Mouse (Mus musculus): Measurements from ENCODE around the gene C3. TPM values are rescaled to one million over a fixed set of nuclear protein-coding genes. Genes with fewer than 3 reads are reported as not detected.

C3 gene
- total RNA-seq, 1 experiment = 0.22 TPM

DNA sequence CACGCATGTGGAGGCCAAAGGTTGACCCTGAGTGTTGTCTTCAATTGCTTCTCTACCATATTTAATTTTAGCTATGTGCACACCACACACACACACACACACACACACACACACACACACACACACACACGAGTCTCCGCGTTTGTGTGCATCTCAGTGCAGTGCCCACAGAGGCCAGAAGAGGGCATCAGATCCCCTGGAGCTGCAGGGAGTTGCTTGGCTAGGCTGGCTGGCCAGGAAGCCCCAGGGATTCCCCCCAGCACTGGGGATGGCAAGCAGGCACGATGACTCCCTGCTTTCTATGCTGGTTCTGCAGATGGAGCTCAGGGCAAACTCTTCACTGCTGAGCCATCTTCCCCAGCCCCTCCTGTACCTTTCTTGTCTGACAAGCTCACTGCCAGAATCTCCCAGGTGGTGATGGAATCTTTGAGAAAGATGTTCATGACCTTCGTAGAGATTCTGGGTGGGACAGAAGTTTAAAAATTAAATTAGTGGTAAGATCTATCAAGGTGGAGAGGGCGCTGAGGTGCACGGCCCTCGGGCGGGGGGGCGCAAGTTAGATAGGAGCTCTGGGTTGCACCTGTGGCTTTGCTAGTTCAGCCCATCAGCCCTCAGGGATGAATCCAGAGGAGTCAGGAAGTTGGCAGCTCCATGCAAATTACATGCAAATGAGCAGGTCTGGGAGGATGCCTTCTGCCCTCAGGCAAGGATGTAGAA is 8.6 kb downstream of the C3 start:
- no peak overlapping the region for H3K27ac ChIP-seq (ENCODE audit: insufficient read depth, low read depth, low read length, poor library complexity, severe bottlenecking)
- H3K9me3 ChIP-seq (ENCODE audit: control insufficient read depth, insufficient read depth, low read depth, low read length) = no peaks in the 10 kb centered on the region
- peaks cover 0 to 2% of the 10 kb centered on the region in 2 experiments; a peak in 1 of 4 replicates for H3K4me1 ChIP-seq (ENCODE audit: control insufficient read depth in 2 of 2, insufficient read depth in 2 of 2, low read length in 2 of 2, poor library complexity in 1 of 2)
- H3K4me3 ChIP-seq (ENCODE audit: insufficient read depth in 1 of 2, low read depth in 1 of 2, low read length in 2 of 2, poor library complexity in 1 of 2, severe bottlenecking in 1 of 2) = no peak overlapping the region
- TF ChIP-seq CHD2 (IDR thresholded peaks at IDR 0.05; ENCODE audit: low read depth, low read length) = no peak
- TF ChIP-seq ZNF384 (IDR thresholded peaks at IDR 0.05; ENCODE audit: low read depth, low read length) = no peak
- no peak for TF ChIP-seq HCFC1 (IDR thresholded peaks at IDR 0.05; ENCODE audit: borderline replicate concordance, insufficient read depth, low read length)
- no peak for TF ChIP-seq MAFK (IDR thresholded peaks at IDR 0.05; ENCODE audit: insufficient read depth, low read depth, low read length)
- TF ChIP-seq ZC3H11A (IDR thresholded peaks at IDR 0.05; ENCODE audit: borderline replicate concordance, low read depth, low read length) = 0 out of 2 replicates have a peak, but pooled peaks have one; percentile 4
- H3K36me3 ChIP-seq (ENCODE audit: control insufficient read depth, insufficient read depth, low read length, poor library complexity, severe bottlenecking) = no peaks in the 10 kb centered on the region
- peak; percentile 33 for DNase-seq (ENCODE audit: low read depth, low spot score)
- no peak overlapping the region for H3K9ac ChIP-seq (ENCODE audit: insufficient read depth, low read depth, low read length, poor library complexity, severe bottlenecking)
- in situ Hi-C loops (cut with MboI; ENCODE audit: low sequenced_read_pairs in 2 of 2, unreplicated experiment in 2 of 2) = loop anchor here in 1 of 2 experiments (10.0 kb wide), 1 partner anchor 115 kb away; no protein-coding TSS in a partner anchor

DNA sequence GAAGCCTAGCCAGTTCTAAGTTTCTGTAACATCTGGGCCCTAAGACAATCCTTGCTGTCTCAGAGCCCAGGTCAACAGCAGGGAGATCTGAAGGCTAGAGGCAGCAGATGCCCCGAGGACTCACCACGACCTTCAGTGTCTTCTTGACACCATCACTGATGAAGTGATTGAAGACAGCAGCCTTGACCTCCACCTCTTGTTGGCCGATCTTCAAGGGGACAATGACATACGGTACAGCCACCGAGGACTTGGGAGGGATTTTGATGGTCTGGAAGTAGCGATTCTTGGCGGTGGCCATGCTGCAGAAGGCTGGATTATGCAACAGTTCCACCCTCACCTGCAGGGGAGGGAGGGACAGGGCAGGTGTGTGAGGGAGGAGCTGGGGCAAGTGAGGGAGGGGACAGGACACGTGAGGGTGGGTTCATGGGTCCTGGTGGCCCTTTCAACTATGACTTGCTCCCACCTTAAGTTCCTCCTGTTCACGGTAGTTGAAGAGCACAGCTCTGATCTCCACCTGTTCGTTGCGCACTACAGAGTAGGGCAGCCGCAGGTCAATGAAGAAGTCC is 9.5 kb downstream of the C3 start:
- Histone ChIP-seq H3K4me1 (ENCODE audit: control insufficient read depth in 2 of 2, insufficient read depth in 2 of 2, low read length in 2 of 2, poor library complexity in 1 of 2) (peaks cover 0 to 2% of the 10 kb centered on the region in 2 experiments; a peak in 1 of 4 replicates), H3K36me3 (ENCODE audit: control insufficient read depth, insufficient read depth, low read length, poor library complexity, severe bottlenecking) (no peaks in the 10 kb centered on the region), H3K27ac (ENCODE audit: insufficient read depth, low read depth, low read length, poor library complexity, severe bottlenecking) (no peak overlapping the region), H3K4me3 (ENCODE audit: insufficient read depth in 1 of 2, low read depth in 1 of 2, low read length in 2 of 2, poor library complexity in 1 of 2, severe bottlenecking in 1 of 2) (no peak overlapping the region), H3K9me3 (ENCODE audit: control insufficient read depth, insufficient read depth, low read depth, low read length) (no peaks in the 10 kb centered on the region), H3K9ac (ENCODE audit: insufficient read depth, low read depth, low read length, poor library complexity, severe bottlenecking) (no peak overlapping the region)
- no peak for DNase-seq (ENCODE audit: low read depth, low spot score)
- TF ChIP-seq HCFC1 (IDR thresholded peaks at IDR 0.05; ENCODE audit: borderline replicate concordance, insufficient read depth, low read length) = no peak
- TF ChIP-seq MAFK (IDR thresholded peaks at IDR 0.05; ENCODE audit: insufficient read depth, low read depth, low read length) = no peak
- TF ChIP-seq ZC3H11A (IDR thresholded peaks at IDR 0.05; ENCODE audit: borderline replicate concordance, low read depth, low read length) = no peak
- no peak for TF ChIP-seq CHD2 (IDR thresholded peaks at IDR 0.05; ENCODE audit: low read depth, low read length)
- no peak for TF ChIP-seq ZNF384 (IDR thresholded peaks at IDR 0.05; ENCODE audit: low read depth, low read length)
- in situ Hi-C loops (cut with MboI; ENCODE audit: low sequenced_read_pairs in 2 of 2, unreplicated experiment in 2 of 2) = loop anchor here in 1 of 2 experiments (10.0 kb wide), 1 partner anchor 116 kb away; no protein-coding TSS in a partner anchor

DNA sequence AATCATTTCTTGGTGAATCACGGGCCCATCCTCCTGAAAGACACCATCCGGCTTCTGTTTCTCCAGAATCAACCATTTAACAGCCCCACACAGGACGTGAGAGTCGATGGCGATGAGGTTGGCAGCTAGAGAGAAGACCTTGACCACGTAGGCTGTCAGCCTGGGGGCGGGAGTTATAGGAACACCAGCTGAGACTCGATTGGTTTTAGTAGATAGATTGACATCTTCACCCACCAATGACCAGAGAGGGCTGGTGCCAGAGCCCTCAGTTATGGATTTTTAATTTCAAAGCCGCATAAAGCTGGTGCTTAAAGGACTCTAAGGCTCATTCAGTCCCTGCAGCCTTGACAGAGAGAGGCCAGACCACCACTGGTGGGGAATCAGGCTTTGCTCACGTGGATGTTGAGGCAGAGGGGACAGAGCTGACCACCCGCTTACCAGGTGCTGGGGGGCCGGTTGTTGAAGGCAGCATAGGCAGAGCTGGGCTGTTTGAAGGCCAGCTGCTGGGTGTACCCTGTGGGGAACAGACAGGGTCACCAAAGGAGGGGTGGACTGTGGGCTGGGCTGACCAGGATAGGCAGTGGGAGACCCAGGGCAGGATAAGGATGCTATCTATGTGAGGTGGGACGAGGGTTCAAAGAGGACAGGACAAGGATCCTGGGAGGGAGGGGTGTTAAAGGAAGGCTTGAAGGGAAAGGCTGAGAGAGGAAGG is 13.1 kb downstream of the C3 start:
- no peaks in the 10 kb centered on the region for H3K36me3 ChIP-seq (ENCODE audit: control insufficient read depth, insufficient read depth, low read length, poor library complexity, severe bottlenecking)
- DNase-seq (ENCODE audit: low read depth, low spot score) = peak; percentile 25
- no peaks in the 10 kb centered on the region for H3K9me3 ChIP-seq (ENCODE audit: control insufficient read depth, insufficient read depth, low read depth, low read length)
- no peak overlapping the region for H3K9ac ChIP-seq (ENCODE audit: insufficient read depth, low read depth, low read length, poor library complexity, severe bottlenecking)
- TF ChIP-seq ZNF384 (IDR thresholded peaks at IDR 0.05; ENCODE audit: low read depth, low read length) (no peak), HCFC1 (IDR thresholded peaks at IDR 0.05; ENCODE audit: borderline replicate concordance, insufficient read depth, low read length) (no peak), CHD2 (IDR thresholded peaks at IDR 0.05; ENCODE audit: low read depth, low read length) (peak; percentile 87)
- peaks cover 0 to 6% of the 10 kb centered on the region in 2 experiments; a peak in 1 of 4 replicates for H3K4me1 ChIP-seq (ENCODE audit: control insufficient read depth in 2 of 2, insufficient read depth in 2 of 2, low read length in 2 of 2, poor library complexity in 1 of 2)
- H3K27ac ChIP-seq (ENCODE audit: insufficient read depth, low read depth, low read length, poor library complexity, severe bottlenecking) = no peak overlapping the region
- in situ Hi-C loops (cut with MboI; ENCODE audit: low sequenced_read_pairs in 2 of 2, unreplicated experiment in 2 of 2) = loop anchor here in 1 of 2 experiments (10.0 kb wide), 1 partner anchor 120 kb away; no protein-coding TSS in a partner anchor
- 0 out of 4 replicates have a peak overlapping the region, but pooled peaks of 1 of the 2 experiments have one; percentile 27 for H3K4me3 ChIP-seq (ENCODE audit: insufficient read depth in 1 of 2, low read depth in 1 of 2, low read length in 2 of 2, poor library complexity in 1 of 2, severe bottlenecking in 1 of 2)

DNA sequence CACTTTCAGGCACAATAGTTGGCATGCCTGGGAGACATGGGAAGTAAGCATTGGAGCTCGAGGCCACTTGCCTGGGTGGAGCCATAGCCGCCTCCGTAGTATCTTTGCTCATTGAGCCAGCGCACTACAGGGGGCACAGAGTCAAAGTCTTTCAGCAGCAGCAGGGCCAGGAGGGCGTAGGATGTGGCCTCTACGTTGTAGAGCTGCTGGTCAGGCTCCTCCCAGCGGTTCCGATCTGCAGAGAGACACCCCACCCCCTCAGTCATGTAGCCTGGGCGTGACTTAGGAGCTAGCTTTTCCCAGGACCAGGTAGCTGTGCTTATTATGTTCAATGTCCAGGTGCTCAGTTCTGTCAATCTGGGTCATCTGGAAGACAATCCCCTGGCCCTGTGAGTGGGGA is 16.4 kb downstream of the C3 start:
- in situ Hi-C loops (cut with MboI; ENCODE audit: low sequenced_read_pairs in 2 of 2, unreplicated experiment in 2 of 2) = loop anchor here in 1 of 2 experiments (10.0 kb wide), 1 partner anchor 123 kb away; no protein-coding TSS in a partner anchor
- TF ChIP-seq CHD2 (IDR thresholded peaks at IDR 0.05; ENCODE audit: low read depth, low read length) (no peak), MAFK (IDR thresholded peaks at IDR 0.05; ENCODE audit: insufficient read depth, low read depth, low read length) (no peak), HCFC1 (IDR thresholded peaks at IDR 0.05; ENCODE audit: borderline replicate concordance, insufficient read depth, low read length) (no peak), ZNF384 (IDR thresholded peaks at IDR 0.05; ENCODE audit: low read depth, low read length) (no peak), ZC3H11A (IDR thresholded peaks at IDR 0.05; ENCODE audit: borderline replicate concordance, low read depth, low read length) (no peak)
- no peak overlapping the region for H3K27ac ChIP-seq (ENCODE audit: insufficient read depth, low read depth, low read length, poor library complexity, severe bottlenecking)
- H3K9me3 ChIP-seq (ENCODE audit: control insufficient read depth, insufficient read depth, low read depth, low read length) = no peaks in the 10 kb centered on the region
- H3K4me1 ChIP-seq (ENCODE audit: control insufficient read depth in 2 of 2, insufficient read depth in 2 of 2, low read length in 2 of 2, poor library complexity in 1 of 2) = peaks cover 0 to 4% of the 10 kb centered on the region in 2 experiments; a peak in 1 of 4 replicates
- H3K4me3 ChIP-seq (ENCODE audit: insufficient read depth in 1 of 2, low read depth in 1 of 2, low read length in 2 of 2, poor library complexity in 1 of 2, severe bottlenecking in 1 of 2) = no peak overlapping the region
- no peaks in the 10 kb centered on the region for H3K36me3 ChIP-seq (ENCODE audit: control insufficient read depth, insufficient read depth, low read length, poor library complexity, severe bottlenecking)
- DNase-seq (ENCODE audit: low read depth, low spot score) = no peak
- H3K9ac ChIP-seq (ENCODE audit: insufficient read depth, low read depth, low read length, poor library complexity, severe bottlenecking) = no peak overlapping the region
